Mouse (Mus musculus) erythroblast, embryonic 14.5 days (primary cell): Measurements from ENCODE around the gene Wdr81.

Source experiments
- GATA1 ChIP-seq: IDR thresholded peaks from 2 replicates; pipeline ENCODE4 v1.6.1; 2012; ENCODE audit warnings: low read length, inconsistent platforms, mixed read lengths
- TAL1 ChIP-seq: IDR thresholded peaks from 3 replicates; pipeline ENCODE4 v1.6.1; 2012; ENCODE audit warnings: low read length, inconsistent platforms, mixed read lengths

- TF ChIP-seq TAL1 (no peak), GATA1 (no peak; the same call in 1 of the 2 replicates)
Measured at GRCm38 (mm10) chr11:75468410-75468809, 13.9 kb upstream of the Wdr81 start.
